Mouse (Mus musculus) thymus, postnatal 10 days (tissue): ENCODE data around the gene Tfe3.
"Not testable (repeated sequence)": the region's sequence is repeated elsewhere in the genome, so short reads cannot be mapped to it uniquely, and the experiment has no call there.

Source experiments
- DNase-seq, 2 experiments: peaks; one replicate each; pipeline ENCODE4 v3.0.0; 2021; ENCODE audit warnings: low spot score in 2 of 2

Tfe3 gene

DNA sequence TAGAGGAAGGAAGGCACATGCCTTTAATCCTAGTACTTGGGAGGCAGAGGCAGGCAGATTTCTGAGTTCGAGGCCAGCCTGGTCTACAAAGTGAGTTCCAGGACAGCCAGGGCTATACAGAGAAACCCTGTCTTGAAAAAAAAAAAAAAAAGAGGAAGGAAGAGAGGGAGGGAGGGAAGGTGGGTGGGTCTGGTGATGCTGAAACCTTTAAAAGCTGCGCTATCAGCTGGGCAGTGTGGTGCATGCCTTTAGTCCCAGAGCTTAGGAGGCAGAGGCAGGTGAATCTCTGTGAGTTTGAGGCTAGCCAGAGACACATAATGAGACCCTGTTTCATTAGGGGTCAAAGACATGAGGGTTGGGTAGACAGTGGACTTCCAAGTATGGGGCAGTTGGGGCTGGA lies 39.8 kb downstream of the Tfe3 start:
- DNase-seq: not testable (repeated sequence)

DNA sequence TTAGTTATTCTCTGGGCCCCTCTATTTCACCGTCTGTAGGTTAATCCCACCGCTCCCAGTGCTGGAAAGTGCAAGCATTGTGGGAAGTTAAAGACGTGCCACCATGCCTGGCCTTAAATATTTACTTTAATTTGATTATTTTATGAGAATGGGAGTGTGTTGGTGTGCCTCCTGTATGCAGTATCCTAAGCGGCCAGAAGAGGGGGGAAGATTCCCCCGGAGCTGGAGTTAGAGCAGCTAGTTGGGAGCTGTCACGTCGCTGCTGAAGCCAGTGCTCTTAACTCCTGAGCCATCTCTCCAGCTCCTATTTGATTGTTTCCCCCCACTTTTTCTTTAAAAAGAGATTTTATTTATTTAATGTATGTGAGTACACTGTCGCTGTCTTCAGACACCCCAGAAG lies 52.7 kb downstream of the Tfe3 start:
- DNase-seq: peak in 1 of 2 experiments; percentile 11

GRCm38 (mm10) chrX:7821865-7822779 lies 59.8 kb downstream of the Tfe3 start, which contains the start of gene Kcnd1:
Kcnd1 (plus strand) TSS chrX:7822289.
- DNase-seq: no peak
